Mouse (Mus musculus): ENCODE data around the gene Mroh2a.

- TF ChIP-seq POLR2A (IDR thresholded peaks at IDR 0.05; ENCODE audit: insufficient read depth, low read depth, low read length) (no peak), CTCF (IDR thresholded peaks at IDR 0.05; ENCODE audit: insufficient read depth, low read depth, low read length) (no peak)
These were observed 30.3 kb downstream of the Mroh2a start for GRCm38 (mm10) chr1:88256886-88257663.

Measured in olfactory bulb, adult 2 months (tissue).